Mouse (Mus musculus) midbrain, embryonic 16.5 days (tissue): ENCODE results near the gene Sec22a. TPM values are rescaled to one million over a fixed set of nuclear protein-coding genes. Genes with fewer than 3 reads are reported as not detected.

Experiments
- ATAC-seq: fragments of 200-750 bp; cut with Nextera tagmentation; 2 replicates; pipeline ENCODE4 v1.8.0; 2017; ENCODE audit warnings: moderate TSS enrichment
- H3K27ac ChIP-seq: fragments of 300-500 bp; sonication (generic); 2 replicates; pipeline ENCODE4 v1.5.1; 2014; ENCODE audit warnings: mild to moderate bottlenecking, low read length, mixed read lengths
- H3K27me3 ChIP-seq: fragments of 300-500 bp; sonication (generic); 2 replicates; pipeline ENCODE4 v1.6.1; 2014; ENCODE audit warnings: low read depth, low read length, mixed read lengths; ENCODE audit not compliant: control insufficient read depth, insufficient read depth
- H3K36me3 ChIP-seq: fragments of 300-500 bp; sonication (generic); 2 replicates; pipeline ENCODE4 v1.6.1; 2014; ENCODE audit warnings: mild to moderate bottlenecking, low read length, moderate library complexity, mixed read lengths; ENCODE audit not compliant: control insufficient read depth, insufficient read depth
- H3K4me1 ChIP-seq: fragments of 300-500 bp; sonication (generic); 2 replicates; pipeline ENCODE4 v1.6.1; 2014; ENCODE audit warnings: mild to moderate bottlenecking, low read length, mixed read lengths; ENCODE audit not compliant: control insufficient read depth, insufficient read depth
- H3K4me2 ChIP-seq: fragments of 300-500 bp; sonication (generic); 2 replicates; pipeline ENCODE4 v1.6.1; 2014; ENCODE audit warnings: mild to moderate bottlenecking, low read length, mixed read lengths
- H3K4me3 ChIP-seq: fragments of 300-500 bp; sonication (generic); 2 replicates; pipeline ENCODE4 v1.5.1; 2014; ENCODE audit warnings: low read depth, mild to moderate bottlenecking, low read length, moderate library complexity, mixed read lengths
- H3K9ac ChIP-seq: fragments of 300-500 bp; sonication (generic); 2 replicates; pipeline ENCODE4 v1.6.1; 2014; ENCODE audit warnings: low read depth, low read length, mixed read lengths
- H3K9me3 ChIP-seq: fragments of 300-500 bp; sonication (generic); replicated peaks from 2 replicates; pipeline ENCODE4 v1.6.1; 2014; ENCODE audit warnings: mild to moderate bottlenecking, low read length, mixed read lengths; ENCODE audit not compliant: control insufficient read depth, poor library complexity, severe bottlenecking
- WGBS: fragments of 180-500 bp; shearing (Covaris S2); extraction: QIAGEN DNeasy Blood & Tissue Kit; methylation state at CpG from one replicate; pipeline ENCODE4 v1.1.7; 2014; 5-methylcytosine and 5-hydroxymethylcytosine counted together
- polyA plus RNA-seq: library from polyadenylated mRNA; unstranded; fragments of >200 nt; fragmentation: Nextera tagmentation; extraction: Ambion mirVana; gene quantifications from 2 replicates; pipeline ENCODE4 v1.2.1, GENCODE M21; 2015

The Sec22a gene
- polyA plus RNA-seq, 1 experiment from 2014 or later: 40.4 TPM

GRCm38 (mm10) chr16:35306631-35307030, 57.1 kb downstream of the Sec22a start:
- H3K36me3 ChIP-seq: peaks cover 14% of the 10 kb centered on the region
- 89% methylated on average over 2 of the region's 2 CpGs for WGBS
- no peak overlapping the region for H3K9ac ChIP-seq

GRCm38 (mm10) chr16:35305226-35305625, 58.5 kb downstream of the Sec22a start:
- 86% methylated on average over 7 of the region's 7 CpGs for WGBS
- H3K9ac ChIP-seq: no peak overlapping the region
- peaks cover 14% of the 10 kb centered on the region for H3K36me3 ChIP-seq
- no peak overlapping the region for H3K4me2 ChIP-seq
- no peak for ATAC-seq
- H3K27ac ChIP-seq: no peak overlapping the region
- no peaks in the 10 kb centered on the region for H3K27me3 ChIP-seq
- H3K4me1 ChIP-seq: no peaks in the 10 kb centered on the region
- no peaks in the 10 kb centered on the region for H3K9me3 ChIP-seq
- no peak overlapping the region for H3K4me3 ChIP-seq

More at GRCm38 (mm10) chr16:35306631-35307030, 57.1 kb downstream of the Sec22a start:
- Histone ChIP-seq H3K9me3 (no peaks in the 10 kb centered on the region), H3K4me2 (no peak overlapping the region), H3K27me3 (no peaks in the 10 kb centered on the region), H3K4me1 (no peaks in the 10 kb centered on the region; the same call in 1 of the 2 replicates), H3K4me3 (no peak overlapping the region), H3K27ac (no peak overlapping the region)
- no peak for ATAC-seq

- no peaks in the 10 kb centered on the region for H3K9me3 ChIP-seq
- ATAC-seq: no peak
- WGBS: 90% methylated on average over 5 of the region's 5 CpGs
These were observed 59.3 kb downstream of the Sec22a start for GRCm38 (mm10) chr16:35304416-35304815.

GRCm38 (mm10) chr16:35303721-35304120, 60.0 kb downstream of the Sec22a start:
- WGBS: 86% methylated on average over 6 of the region's 6 CpGs
- no peaks in the 10 kb centered on the region for H3K27me3 ChIP-seq
- H3K9me3 ChIP-seq: no peaks in the 10 kb centered on the region
- peaks cover 21% of the 10 kb centered on the region for H3K36me3 ChIP-seq
- no peak overlapping the region for H3K9ac ChIP-seq
- no peak overlapping the region for H3K4me3 ChIP-seq
- ATAC-seq: no peak
- no peak overlapping the region for H3K4me2 ChIP-seq
- H3K27ac ChIP-seq: no peak overlapping the region
- H3K4me1 ChIP-seq: no peaks in the 10 kb centered on the region

More at GRCm38 (mm10) chr16:35304416-35304815, 59.3 kb downstream of the Sec22a start:
- peaks cover 18% of the 10 kb centered on the region for H3K36me3 ChIP-seq
- no peak overlapping the region for H3K4me2 ChIP-seq
- H3K27me3 ChIP-seq: no peaks in the 10 kb centered on the region
- no peak overlapping the region for H3K27ac ChIP-seq
- H3K9ac ChIP-seq: no peak overlapping the region
- no peak overlapping the region for H3K4me3 ChIP-seq
- no peaks in the 10 kb centered on the region for H3K4me1 ChIP-seq

- Histone ChIP-seq H3K36me3 (peaks cover 28% of the 10 kb centered on the region), H3K27me3 (no peaks in the 10 kb centered on the region), H3K4me3 (no peak overlapping the region), H3K4me1 (no peaks in the 10 kb centered on the region), H3K4me2 (no peak overlapping the region), H3K9me3 (no peaks in the 10 kb centered on the region), H3K27ac (no peak overlapping the region), H3K9ac (no peak overlapping the region)
- whole genome bisulfite sequencing: 48% methylated on average over 7 of the region's 7 CpGs
- no peak for ATAC-seq
These were observed 61.1 kb downstream of the Sec22a start for GRCm38 (mm10) chr16:35302441-35303280.

GRCm38 (mm10) chr16:35300156-35300555, 63.6 kb downstream of the Sec22a start:
- H3K27ac ChIP-seq: no peak overlapping the region
- WGBS: 88% methylated on average over 5 of the region's 6 CpGs
- H3K4me1 ChIP-seq: no peaks in the 10 kb centered on the region
- ATAC-seq: no peak
- no peaks in the 10 kb centered on the region for H3K9me3 ChIP-seq
- no peak overlapping the region for H3K4me3 ChIP-seq
- peaks cover 26% of the 10 kb centered on the region for H3K36me3 ChIP-seq
- no peak overlapping the region for H3K9ac ChIP-seq
- H3K4me2 ChIP-seq: no peak overlapping the region
- H3K27me3 ChIP-seq: no peaks in the 10 kb centered on the region

- Histone ChIP-seq H3K4me1 (no peaks in the 10 kb centered on the region), H3K9ac (no peak overlapping the region), H3K4me3 (no peak overlapping the region), H3K36me3 (peaks cover 22% of the 10 kb centered on the region), H3K9me3 (no peaks in the 10 kb centered on the region), H3K4me2 (no peak overlapping the region), H3K27me3 (no peaks in the 10 kb centered on the region), H3K27ac (no peak overlapping the region)
- ATAC-seq: no peak
- WGBS: 86% methylated on average over 5 of the region's 5 CpGs
These were observed 65.9 kb downstream of the Sec22a start for GRCm38 (mm10) chr16:35297786-35298185.

GRCm38 (mm10) chr16:35287244-35287643, 76.5 kb downstream of the Sec22a start:
- H3K4me3 ChIP-seq: no peak overlapping the region
- H3K4me2 ChIP-seq: no peak overlapping the region
- no peaks in the 10 kb centered on the region for H3K4me1 ChIP-seq
- ATAC-seq: no peak
- H3K9ac ChIP-seq: no peak overlapping the region
- no peak overlapping the region for H3K27ac ChIP-seq
- no peaks in the 10 kb centered on the region for H3K27me3 ChIP-seq
- no peaks in the 10 kb centered on the region for H3K9me3 ChIP-seq
- WGBS: 93% methylated on average over 5 of the region's 5 CpGs
- H3K36me3 ChIP-seq: peaks cover 7% of the 10 kb centered on the region; the same call in 1 of the 2 replicates

GRCm38 (mm10) chr16:35285821-35286220, 77.9 kb downstream of the Sec22a start:
- no peak for ATAC-seq
- no peak overlapping the region for H3K4me3 ChIP-seq
- no peaks in the 10 kb centered on the region for H3K27me3 ChIP-seq
- H3K9ac ChIP-seq: no peak overlapping the region
- H3K36me3 ChIP-seq: peaks cover 7% of the 10 kb centered on the region; the same call in 1 of the 2 replicates
- no peaks in the 10 kb centered on the region for H3K9me3 ChIP-seq
- no peaks in the 10 kb centered on the region for H3K4me1 ChIP-seq
- H3K4me2 ChIP-seq: no peak overlapping the region
- no peak overlapping the region for H3K27ac ChIP-seq
- 86% methylated on average over 9 of the region's 9 CpGs for WGBS
